In the genomic region with DNA sequence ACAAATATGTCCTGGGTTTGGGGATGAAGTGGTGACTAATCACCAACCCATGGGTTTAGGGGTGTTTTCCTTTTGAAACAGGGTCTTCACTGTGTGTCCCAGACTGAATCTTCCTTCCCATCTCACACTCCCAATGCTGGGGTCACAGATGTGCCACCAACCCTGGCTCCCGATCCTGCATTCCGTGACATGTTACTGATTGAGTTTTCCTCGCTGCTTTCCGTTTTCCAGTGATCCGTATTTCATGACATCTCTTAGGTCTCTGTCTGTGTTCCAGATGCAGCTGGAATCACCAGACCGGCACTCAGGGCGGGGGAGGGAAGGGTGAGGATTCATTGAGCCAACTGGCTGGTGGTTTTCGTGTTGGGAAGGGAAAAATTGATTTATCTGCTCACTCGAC, we compare ENCODE assay signal across 29 mouse cellular contexts.
DNase-seq lines count a peak whose midpoint lies in the region; ATAC-seq and TF ChIP-seq lines count a peak whose summit lies in the region.
"Had no signal": no experiment of that assay in that cellular context is flagged by ENCODE, and none has a peak within 500 bp of the region (broad histone marks: within the 10 kb centered on the region; RNA-seq: fewer than 3 reads in every experiment).

No protein-coding gene starts in this region.

- H3K9ac ChIP-seq in intestine, embryonic 14.5 days (ENCODE audit: low read length): no peak overlapping the region
- H3K9ac ChIP-seq in intestine, embryonic 16.5 days (ENCODE audit: low read depth, low read length): no peak overlapping the region
- H3K9ac ChIP-seq: forebrain, postnatal 0 days; heart, embryonic 15.5 days; hindbrain, embryonic 12.5 days; limb, embryonic 12.5 days; lung, embryonic 15.5 days; midbrain, embryonic 12.5 days; neural tube, embryonic 12.5 days had no signal

- ATAC-seq in intestine, embryonic 14.5 days (replicated peaks; ENCODE audit: low FRiP score, low TSS enrichment, low read depth): no peak
- no peak for ATAC-seq in intestine, embryonic 16.5 days
- ATAC-seq: activated CD4-positive, CD25-positive, alpha-beta regulatory T cell, adult 4 months; forebrain, postnatal 0 days; hindbrain, postnatal 0 days; intestine, postnatal 0 days had no signal

- peak; percentile 29 for DNase-seq in embryo, embryonic 10.5 days (ENCODE audit: low spot score)
- DNase-seq in embryo, embryonic 9.5 days (ENCODE audit: extremely low spot score): no peak
- DNase-seq in intestine, embryonic 14.5 days (ENCODE audit: low spot score): no peak
- DNase-seq in embryonic facial prominence, embryonic 10.5 days (ENCODE audit: low spot score): no peak
- no peak for DNase-seq in heart, adult 9 months (ENCODE audit: low spot score in 2 of 2)
- no peak for DNase-seq in left cerebral cortex, postnatal 36 days (ENCODE audit: low spot score in 2 of 2)
- DNase-seq: adrenal gland, adult 2 months; adrenal gland, postnatal 36 days; cerebellum, adult 2 months; cerebellum, postnatal 25 days; forebrain, postnatal 0 days; layer of hippocampus, adult 9-11 months; lung, postnatal 4 days; right cerebral cortex, adult 18-20 months had no signal

- H3K4me2 ChIP-seq in intestine, embryonic 14.5 days (ENCODE audit: low read length): no peak overlapping the region
- H3K4me2 ChIP-seq in intestine, embryonic 16.5 days (ENCODE audit: low read depth, low read length): no peak overlapping the region
- H3K4me2 ChIP-seq: hindbrain, embryonic 12.5 days; liver, embryonic 11.5 days; lung, embryonic 15.5 days; midbrain, embryonic 12.5 days had no signal

- H3K36me3 ChIP-seq in intestine, embryonic 14.5 days (ENCODE audit: control insufficient read depth, insufficient read depth, low read length): no peaks in the 10 kb centered on the region
- no peaks in the 10 kb centered on the region for H3K36me3 ChIP-seq in intestine, embryonic 16.5 days (ENCODE audit: control insufficient read depth, insufficient read depth, low read length)
- no peaks in the 10 kb centered on the region for H3K36me3 ChIP-seq in embryonic facial prominence, embryonic 10.5 days (replicated peaks)
- H3K36me3 ChIP-seq: heart, embryonic 10.5 days; heart, embryonic 15.5 days; hindbrain, embryonic 12.5 days; limb, embryonic 12.5 days; lung, embryonic 15.5 days; midbrain, embryonic 12.5 days; neural tube, embryonic 12.5 days had no signal

- peak overlapping the region; percentile 78; the same call in 1 of the 2 replicates for H3K27ac ChIP-seq in intestine, embryonic 14.5 days (ENCODE audit: low read depth)
- no peak overlapping the region for H3K27ac ChIP-seq in intestine, embryonic 16.5 days (ENCODE audit: low read length)
- peak overlapping the region; percentile 80; the same call in 1 of the 2 replicates for H3K27ac ChIP-seq in embryonic facial prominence, embryonic 10.5 days (replicated peaks)
- H3K27ac ChIP-seq in embryonic fibroblast, embryonic 13.5 days (ENCODE audit: insufficient read depth, low read length): peak overlapping the region; percentile 69
- H3K27ac ChIP-seq: hindbrain, embryonic 12.5 days; hindbrain, postnatal 0 days; midbrain, embryonic 12.5 days; neural tube, embryonic 12.5 days had no signal

- intact Hi-C loops in left cerebral cortex, postnatal 36 days (cut with DNase I): loop anchor here (5.0 kb wide), 1 partner anchor 76 kb away; no protein-coding TSS in a partner anchor

- WGBS in intestine, embryonic 14.5 days: 36% methylated on average over 9 of the region's 9 CpGs
- 54% methylated on average over 9 of the region's 9 CpGs for WGBS in intestine, embryonic 16.5 days
- 59% methylated on average over 9 of the region's 9 CpGs for WGBS in embryonic facial prominence, embryonic 10.5 days

- H3K4me3 ChIP-seq in intestine, embryonic 14.5 days (ENCODE audit: low read depth, low read length): no peak overlapping the region
- H3K4me3 ChIP-seq in intestine, embryonic 16.5 days (ENCODE audit: low read length): no peak overlapping the region
- H3K4me3 ChIP-seq in embryonic facial prominence, embryonic 10.5 days: no peak overlapping the region
- no peak overlapping the region for H3K4me3 ChIP-seq in embryonic fibroblast, embryonic 13.5 days (ENCODE audit: insufficient read depth, low read length)
- H3K4me3 ChIP-seq: heart, embryonic 10.5 days; heart, embryonic 15.5 days; hindbrain, embryonic 12.5 days; limb, embryonic 12.5 days; lung, embryonic 15.5 days; midbrain, embryonic 12.5 days; myocyte; neural tube, embryonic 12.5 days had no signal

- TF ChIP-seq POLR2A in embryonic fibroblast, embryonic 13.5 days (IDR thresholded peaks at IDR 0.05; ENCODE audit: low read depth, low read length): no peak

- TF ChIP-seq CTCF in embryonic fibroblast, embryonic 13.5 days (IDR thresholded peaks at IDR 0.05; ENCODE audit: borderline replicate concordance, insufficient read depth, low read length): no peak

- H3K27me3 ChIP-seq in intestine, embryonic 14.5 days (replicated peaks; ENCODE audit: control insufficient read depth, insufficient read depth, low read length): no peaks in the 10 kb centered on the region
- H3K27me3 ChIP-seq in intestine, embryonic 16.5 days (replicated peaks; ENCODE audit: control insufficient read depth, insufficient read depth, low read length): no peaks in the 10 kb centered on the region
- peaks cover 82% of the 10 kb centered on the region for H3K27me3 ChIP-seq in embryonic facial prominence, embryonic 10.5 days (replicated peaks; ENCODE audit: low read depth, poor library complexity, severe bottlenecking)
- H3K27me3 ChIP-seq: lung, embryonic 15.5 days had no signal

- no peaks in the 10 kb centered on the region for H3K9me3 ChIP-seq in intestine, embryonic 14.5 days (ENCODE audit: control insufficient read depth, low read length)
- H3K9me3 ChIP-seq in intestine, embryonic 16.5 days (ENCODE audit: control insufficient read depth, low read length): no peaks in the 10 kb centered on the region
- H3K9me3 ChIP-seq in embryonic facial prominence, embryonic 10.5 days: no peaks in the 10 kb centered on the region
- H3K9me3 ChIP-seq: heart, embryonic 10.5 days; heart, embryonic 15.5 days; hindbrain, embryonic 12.5 days; limb, embryonic 12.5 days; lung, embryonic 15.5 days; megakaryocyte, embryonic 14.5 days; midbrain, embryonic 12.5 days; neural tube, embryonic 12.5 days had no signal

- H3K4me1 ChIP-seq in intestine, embryonic 14.5 days (replicated peaks; ENCODE audit: control insufficient read depth, insufficient read depth, low read length): peaks cover 28% of the 10 kb centered on the region
- peaks cover 17% of the 10 kb centered on the region for H3K4me1 ChIP-seq in intestine, embryonic 16.5 days (ENCODE audit: control insufficient read depth, insufficient read depth, low read length)
- peaks cover 43% of the 10 kb centered on the region for H3K4me1 ChIP-seq in embryonic facial prominence, embryonic 10.5 days
- peaks cover 16% of the 10 kb centered on the region for H3K4me1 ChIP-seq in embryonic fibroblast, embryonic 13.5 days (ENCODE audit: control insufficient read depth, insufficient read depth, low read length)
